Mouse (Mus musculus): Measurements from ENCODE around the gene Map1lc3a. TPM values are rescaled to one million over a fixed set of nuclear protein-coding genes. Genes with fewer than 3 reads are reported as not detected.

Gene Map1lc3a
- total RNA-seq, 2 experiments from 2014 or later = 0.60 to 1.1 TPM

DNA sequence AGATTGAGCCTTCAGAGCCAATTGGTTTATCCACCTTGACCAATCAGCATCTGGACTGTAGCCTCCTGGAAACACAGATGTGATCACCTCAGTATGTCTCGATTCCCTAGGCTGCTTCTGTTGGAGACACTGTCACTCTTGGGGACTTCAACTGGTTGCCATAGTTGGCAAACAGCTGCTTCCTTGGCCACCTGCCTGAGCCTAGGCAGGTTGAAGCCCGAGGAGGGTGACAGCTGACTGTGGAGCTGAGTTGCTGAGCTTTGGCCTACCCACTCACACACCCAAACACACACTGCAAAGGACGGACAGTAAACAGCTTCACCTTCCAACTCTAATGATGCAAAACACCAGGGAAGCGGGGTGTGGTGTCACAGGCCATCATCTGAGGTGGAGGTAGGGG, 7.7 kb downstream of the Map1lc3a start:
- no peak for ATAC-seq (replicated peaks; ENCODE audit: poor library complexity, severe bottlenecking)

GRCm38 (mm10) chr2:155284647-155285046, 8.6 kb downstream of the Map1lc3a start:
- ATAC-seq (replicated peaks; ENCODE audit: poor library complexity, severe bottlenecking) = no peak

- no peak for ATAC-seq (replicated peaks; ENCODE audit: poor library complexity, severe bottlenecking)
Observed at GRCm38 (mm10) chr2:155285744-155286143, 9.6 kb downstream of the Map1lc3a start.

DNA sequence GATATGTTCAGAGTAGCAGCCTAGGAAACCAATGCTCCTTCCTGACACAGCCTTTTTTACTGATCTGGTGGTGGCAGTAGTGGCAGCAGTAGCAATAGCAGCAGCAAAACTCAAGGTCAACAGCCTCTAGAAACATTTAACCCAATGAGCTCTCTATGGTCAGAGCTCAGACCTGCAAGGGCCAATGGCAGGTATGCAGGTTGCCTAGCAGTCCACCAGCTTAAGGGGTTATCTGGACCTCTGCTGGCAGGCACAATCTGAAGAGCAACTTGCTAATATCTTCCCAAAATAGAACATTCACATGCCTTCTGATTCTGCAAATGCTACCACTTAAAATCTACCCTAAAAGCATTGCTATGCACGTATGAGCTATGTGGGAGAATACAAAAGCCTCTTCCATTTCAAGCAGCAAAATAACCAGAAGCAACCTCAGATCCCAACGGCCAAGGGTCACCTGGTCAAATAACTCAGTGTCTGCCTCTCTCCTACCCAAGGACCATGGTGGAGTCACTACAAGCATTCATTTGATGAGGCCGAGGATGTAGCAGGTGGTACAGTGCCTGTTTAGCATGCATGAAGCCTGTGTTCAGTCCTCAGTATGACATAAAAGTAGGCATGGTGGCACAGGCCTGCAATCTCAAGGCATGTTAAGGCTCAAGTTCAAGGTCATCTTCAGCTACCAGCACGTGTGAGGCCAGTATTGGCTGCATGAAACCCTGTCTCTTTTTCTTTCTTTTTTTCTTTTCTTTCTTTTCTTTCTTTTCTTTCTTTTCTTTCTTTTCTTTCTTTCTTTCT, 11.6 kb downstream of the Map1lc3a start:
- no peak for ATAC-seq (replicated peaks; ENCODE audit: poor library complexity, severe bottlenecking)

GRCm38 (mm10) chr2:155290066-155290465, 14.0 kb downstream of the Map1lc3a start:
- no peak for ATAC-seq (replicated peaks; ENCODE audit: poor library complexity, severe bottlenecking)

DNA sequence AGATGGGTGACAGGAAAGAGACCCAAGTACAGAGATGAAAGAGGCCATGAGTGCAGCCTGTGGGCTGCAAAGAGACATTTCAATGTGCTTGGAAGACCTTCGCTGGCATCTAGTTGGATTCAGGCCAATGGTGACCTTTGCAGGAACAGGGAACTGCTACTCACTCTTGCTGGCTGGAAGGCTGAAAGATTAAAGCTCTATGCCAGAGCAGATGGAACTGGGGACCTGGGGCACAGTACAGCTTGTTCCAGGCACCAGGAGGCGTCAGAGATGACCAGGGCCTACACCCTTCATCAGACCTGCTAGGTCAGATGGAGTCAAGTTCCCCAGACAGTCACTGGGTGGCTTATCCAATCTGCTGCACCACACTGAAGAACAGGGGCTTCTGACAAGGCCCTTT, 17.3 kb downstream of the Map1lc3a start:
- ATAC-seq (replicated peaks; ENCODE audit: poor library complexity, severe bottlenecking) = no peak

DNA sequence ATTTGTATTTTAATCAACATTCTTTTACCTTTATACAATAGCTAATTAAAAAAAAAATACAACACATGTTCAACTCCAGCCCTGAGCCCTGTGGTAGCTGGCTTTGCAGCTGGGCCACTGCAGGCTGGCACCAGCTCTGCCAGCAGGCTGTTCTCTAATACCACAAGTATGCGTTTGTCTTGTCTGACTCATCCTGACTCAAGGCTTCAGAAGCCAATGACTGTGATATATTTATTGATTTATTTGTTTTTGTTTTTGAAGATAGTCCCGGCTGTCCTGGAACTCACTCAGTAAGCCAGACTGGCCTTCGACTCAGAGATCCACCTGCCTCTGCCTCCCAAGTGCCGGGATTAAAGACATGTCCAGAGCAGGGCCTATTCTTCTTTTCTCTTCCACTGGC, 17.8 kb downstream of the Map1lc3a start:
- ATAC-seq (replicated peaks; ENCODE audit: poor library complexity, severe bottlenecking) = no peak

DNA sequence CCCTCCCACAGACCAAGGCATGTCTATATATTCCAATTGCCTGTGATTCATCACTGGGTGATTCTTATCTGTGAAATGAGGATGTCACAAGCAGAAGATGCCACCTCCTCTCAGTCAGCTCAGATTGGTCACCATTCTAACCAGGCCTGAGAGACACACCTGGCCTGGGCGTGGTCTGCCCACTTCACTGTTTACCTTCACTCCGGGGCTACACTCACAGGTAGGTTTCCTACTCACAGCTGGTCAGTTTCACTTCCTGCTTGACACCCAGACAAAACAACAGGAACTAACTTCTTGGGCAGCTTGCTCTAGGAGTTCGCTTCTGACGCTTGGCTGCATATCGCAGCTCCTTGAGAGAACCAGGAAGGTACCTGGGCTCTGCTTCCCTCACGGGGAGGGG, 19.4 kb downstream of the Map1lc3a start:
- no peak for ATAC-seq (replicated peaks; ENCODE audit: poor library complexity, severe bottlenecking)

GRCm38 (mm10) chr2:155299563-155299962, 23.5 kb downstream of the Map1lc3a start:
- ATAC-seq (replicated peaks; ENCODE audit: poor library complexity, severe bottlenecking) = no peak

DNA sequence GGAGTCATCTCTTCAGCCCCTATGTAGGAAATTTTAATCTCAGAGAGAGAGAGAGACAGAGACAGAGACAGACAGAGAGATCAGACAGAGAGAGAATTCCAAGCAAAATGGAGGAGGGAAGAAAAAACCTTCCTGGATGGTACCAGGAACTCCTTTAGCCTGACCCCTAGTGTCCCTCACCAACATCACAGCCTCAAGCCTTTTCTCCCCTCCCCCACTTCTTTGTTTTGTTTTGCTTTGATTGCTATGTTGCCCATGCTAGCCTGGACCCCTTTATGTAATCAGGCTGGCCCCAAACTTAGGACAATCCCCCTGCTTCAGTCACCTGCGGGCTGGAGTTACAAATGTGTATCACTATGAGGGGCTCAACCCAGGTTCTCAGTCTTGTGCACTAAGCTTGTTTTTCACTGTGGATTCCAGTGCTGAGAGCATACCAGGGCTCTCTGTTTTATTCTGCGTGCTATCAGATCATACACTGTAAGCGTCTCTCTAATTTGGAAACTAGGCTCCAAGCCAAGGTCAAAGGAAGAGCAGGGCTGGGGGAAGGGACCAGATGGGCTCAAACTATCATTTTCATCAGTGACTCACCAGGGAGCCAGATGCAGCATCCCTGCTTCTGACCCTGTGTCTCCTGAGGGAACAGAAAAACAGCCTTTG, 33.0 kb downstream of the Map1lc3a start:
- no peak for ATAC-seq (replicated peaks; ENCODE audit: poor library complexity, severe bottlenecking)

DNA sequence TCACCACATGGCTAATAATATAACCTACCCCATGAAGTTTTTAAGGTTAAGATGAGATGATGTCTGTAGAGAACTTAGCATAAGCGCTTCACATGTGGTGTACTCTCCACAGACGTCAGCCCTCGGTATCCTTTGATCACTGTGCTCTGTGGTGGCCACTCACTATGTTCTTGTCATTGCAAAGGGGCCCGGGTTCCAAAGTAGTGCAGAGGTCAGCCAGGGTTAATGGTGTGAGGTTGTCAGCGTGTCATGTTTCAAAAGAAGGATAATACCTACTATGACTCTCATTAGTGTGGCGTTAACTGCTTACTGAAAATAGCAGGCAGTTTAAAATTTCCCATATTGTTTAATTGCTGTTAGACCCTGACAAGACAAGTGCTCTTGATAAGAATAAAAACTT, 37.6 kb downstream of the Map1lc3a start:
- no peak for ATAC-seq (replicated peaks; ENCODE audit: poor library complexity, severe bottlenecking)

- peak; percentile 87 for ATAC-seq (replicated peaks; ENCODE audit: poor library complexity, severe bottlenecking)
Observed at GRCm38 (mm10) chr2:155318618-155319017, 42.5 kb downstream of the Map1lc3a start.

DNA sequence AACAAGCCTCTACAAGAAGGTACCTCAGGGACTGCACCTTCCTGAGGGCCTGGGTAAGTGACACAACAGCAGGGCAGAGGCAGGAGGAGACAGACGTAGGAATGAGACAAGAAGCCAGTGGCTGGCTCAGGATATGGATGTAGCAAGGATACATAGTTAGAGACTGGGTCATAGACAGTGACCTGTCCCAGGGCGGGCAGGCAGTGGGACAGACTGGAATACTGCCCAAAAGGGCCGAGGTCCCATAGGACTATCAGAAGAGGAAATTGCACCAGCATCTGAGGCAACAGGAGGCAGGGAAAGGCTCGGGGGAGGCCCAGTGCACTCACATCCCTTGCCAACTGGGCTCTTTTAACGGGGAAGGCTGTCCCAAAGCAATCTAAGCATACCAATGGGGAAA, 44.5 kb downstream of the Map1lc3a start:
- ATAC-seq (replicated peaks; ENCODE audit: poor library complexity, severe bottlenecking) = no peak

- no peak for ATAC-seq (replicated peaks; ENCODE audit: poor library complexity, severe bottlenecking)
Observed at GRCm38 (mm10) chr2:155326001-155326400, 49.9 kb downstream of the Map1lc3a start.

Other genes with a start within 250 kb of the Map1lc3a start
- 178 and 197 TPM in 2 replicates for gene Ahcy, start 201.8 kb upstream of the Map1lc3a start, total RNA-seq (2014; fragmentation: Nextera tagmentation)
- 114 and 116 TPM in 2 replicates for gene Ahcy, start 201.8 kb upstream of the Map1lc3a start, total RNA-seq (2017)
- gene Itch, start 142.8 kb upstream of the Map1lc3a start, total RNA-seq (2014; fragmentation: Nextera tagmentation) = 32.3 and 56.5 TPM in 2 replicates
- gene Itch, start 142.8 kb upstream of the Map1lc3a start, total RNA-seq (2017) = 54.5 and 63.5 TPM in 2 replicates
- 233 and 296 TPM in 2 replicates for gene Dynlrb1, start 39.8 kb upstream of the Map1lc3a start, total RNA-seq (2014; fragmentation: Nextera tagmentation)
- gene Dynlrb1, start 39.8 kb upstream of the Map1lc3a start, total RNA-seq (2017) = 203 and 267 TPM in 2 replicates
- gene Pigu, start 81.1 kb downstream of the Map1lc3a start, total RNA-seq (2014; fragmentation: Nextera tagmentation) = 51.4 and 52.3 TPM in 2 replicates
- 44.0 TPM in 2 replicates for gene Pigu, start 81.1 kb downstream of the Map1lc3a start, total RNA-seq (2017)
- 0.23 and 0.95 TPM in 2 replicates for gene Trp53inp2, start 104.8 kb downstream of the Map1lc3a start, total RNA-seq (2014; fragmentation: Nextera tagmentation)
- gene Trp53inp2, start 104.8 kb downstream of the Map1lc3a start, total RNA-seq (2017) = 2.9 and 4.8 TPM in 2 replicates
- 59.4 and 61.0 TPM in 2 replicates for gene Ncoa6, start 197.6 kb downstream of the Map1lc3a start, total RNA-seq (2014; fragmentation: Nextera tagmentation)
- 14.2 and 15.8 TPM in 2 replicates for gene Ncoa6, start 197.6 kb downstream of the Map1lc3a start, total RNA-seq (2017)
- gene Acss2, start 241.7 kb downstream of the Map1lc3a start, total RNA-seq (2014; fragmentation: Nextera tagmentation) = 4.1 and 5.6 TPM in 2 replicates
- 3.6 and 4.4 TPM in 2 replicates for gene Acss2, start 241.7 kb downstream of the Map1lc3a start, total RNA-seq (2017)
- gene Ggt7, start 241.9 kb downstream of the Map1lc3a start, total RNA-seq (2014; fragmentation: Nextera tagmentation) = not detected in 2 replicates
- not detected in 2 replicates for gene Ggt7, start 241.9 kb downstream of the Map1lc3a start, total RNA-seq (2017)